Mouse (Mus musculus) MEL (cell line): ENCODE data around the gene Btg1. TPM values are rescaled to one million over a fixed set of nuclear protein-coding genes. Genes with fewer than 3 reads are reported as not detected.

Experiments
- DNase-seq: peaks from one replicate; pipeline ENCODE4 v3.0.0; 2011; ENCODE audit warnings: low read depth, low spot score
- H3K27ac ChIP-seq: 2 replicates; pipeline ENCODE4 v1.5.1; 2012; ENCODE audit warnings: low read depth, mild to moderate bottlenecking, control low read depth, low read length, moderate library complexity; ENCODE audit not compliant: control insufficient read depth
- H3K27me3 ChIP-seq, 2 experiments: fragments of 150-350 bp in 1 of 2; sonication (generic) in 1 of 2; 2 replicates each; pipeline ENCODE4 v1.6.1; 2012; ENCODE audit warnings: low read length in 2 of 2, mild to moderate bottlenecking in 2 of 2, improper control_type of control experiment in 1 of 2, moderate library complexity in 1 of 2; ENCODE audit not compliant: insufficient read depth in 2 of 2, control insufficient read depth in 1 of 2
- H3K36me3 ChIP-seq, 2 experiments: 2 replicates each; pipeline ENCODE4 v1.6.1; 2012 to 2014; ENCODE audit warnings: low read length in 2 of 2, improper control_type of control experiment in 1 of 2, inconsistent platforms in 1 of 2, mild to moderate bottlenecking in 1 of 2; ENCODE audit not compliant: insufficient read depth in 2 of 2, control insufficient read depth in 1 of 2
- H3K4me1 ChIP-seq, 2 experiments: fragments of 150-350 bp in 1 of 2; sonication (generic) in 1 of 2; 2 replicates each; pipeline ENCODE4 v1.6.1; 2012; ENCODE audit warnings: low read length in 2 of 2, improper control_type of control experiment in 1 of 2, mild to moderate bottlenecking in 1 of 2; ENCODE audit not compliant: insufficient read depth in 2 of 2, control insufficient read depth in 1 of 2
- H3K4me3 ChIP-seq, 2 experiments: fragments of 150-350 bp in 1 of 2; sonication (generic) in 1 of 2; 2 replicates each; pipeline ENCODE4 v1.5.1; 2012; ENCODE audit warnings: low read depth in 2 of 2, low read length in 2 of 2, mild to moderate bottlenecking in 2 of 2, moderate library complexity in 2 of 2, control low read depth in 1 of 2, improper control_type of control experiment in 1 of 2; ENCODE audit not compliant: control insufficient read depth in 1 of 2, insufficient read depth in 1 of 2
- H3K79me2 ChIP-seq: 2 replicates; pipeline ENCODE4 v1.6.1; 2012; ENCODE audit warnings: mild to moderate bottlenecking, low read length, moderate library complexity; ENCODE audit not compliant: control insufficient read depth, poor library complexity, insufficient read depth
- H3K9ac ChIP-seq: 2 replicates; pipeline ENCODE4 v1.6.1; 2012; ENCODE audit warnings: low read depth, mild to moderate bottlenecking, control low read depth, low read length, moderate library complexity; ENCODE audit not compliant: control insufficient read depth, poor library complexity, severe bottlenecking
- H3K9me3 ChIP-seq: fragments of 150-350 bp; sonication (generic); replicated peaks from 2 replicates; pipeline ENCODE4 v1.6.1; 2012; ENCODE audit warnings: mild to moderate bottlenecking, low read length, improper control_type of control experiment, moderate library complexity; ENCODE audit not compliant: insufficient read depth
- BHLHE40 ChIP-seq: IDR thresholded peaks from 2 replicates; pipeline ENCODE4 v1.6.1; 2012; ENCODE audit warnings: low read depth, mild to moderate bottlenecking, inconsistent platforms, low read length, improper control_type of control experiment, borderline replicate concordance
- CHD2 ChIP-seq: IDR thresholded peaks from 2 replicates; pipeline ENCODE4 v1.6.1; 2011; ENCODE audit warnings: low read length, improper control_type of control experiment
- CTCF ChIP-seq, 3 experiments: IDR thresholded peaks in 2 of 3; conservative IDR thresholded peaks in 1 of 3; 2 replicates each; pipeline ENCODE4 v1.5.1; 2011 to 2012; ENCODE audit warnings: low read length in 3 of 3, low read depth in 2 of 3, mild to moderate bottlenecking in 2 of 3, improper control_type of control experiment in 1 of 3, inconsistent platforms in 1 of 3, mixed read lengths in 1 of 3, moderate library complexity in 1 of 3; ENCODE audit not compliant: control insufficient read depth in 1 of 3, insufficient read depth in 1 of 3, poor library complexity in 1 of 3, severe bottlenecking in 1 of 3
- E2F4 ChIP-seq: IDR thresholded peaks from 2 replicates; pipeline ENCODE4 v1.6.1; 2011; ENCODE audit warnings: low read depth, low read length, improper control_type of control experiment, borderline replicate concordance
- ELF1 ChIP-seq: IDR thresholded peaks from 2 replicates; pipeline ENCODE4 v1.6.1; 2014; ENCODE audit warnings: low read depth, mild to moderate bottlenecking, inconsistent platforms, low read length, improper control_type of control experiment, moderate library complexity
- GABPA ChIP-seq: IDR thresholded peaks from 2 replicates; pipeline ENCODE4 v1.6.1; 2012; ENCODE audit warnings: low read depth, mild to moderate bottlenecking, inconsistent platforms, low read length, improper control_type of control experiment, moderate library complexity
- HCFC1 ChIP-seq: IDR thresholded peaks from 2 replicates; pipeline ENCODE4 v1.6.1; 2012; ENCODE audit warnings: low read depth, mild to moderate bottlenecking, inconsistent platforms, low read length, improper control_type of control experiment, moderate library complexity
- KAT2A ChIP-seq: conservative IDR thresholded peaks from 2 replicates; pipeline ENCODE4 v1.6.1; 2012; ENCODE audit warnings: low read depth, low read length, improper control_type of control experiment, inconsistent platforms
- MAZ ChIP-seq: IDR thresholded peaks from 2 replicates; pipeline ENCODE4 v1.6.1; 2012; ENCODE audit warnings: low read depth, mild to moderate bottlenecking, inconsistent platforms, low read length, improper control_type of control experiment
- MXI1 ChIP-seq: IDR thresholded peaks from 2 replicates; pipeline ENCODE4 v1.6.1; 2011; ENCODE audit warnings: mild to moderate bottlenecking, low read depth, low read length, improper control_type of control experiment
- MYC ChIP-seq: IDR thresholded peaks from 2 replicates; pipeline ENCODE4 v1.6.1; 2011; ENCODE audit warnings: low read depth, mild to moderate bottlenecking, low read length, improper control_type of control experiment, moderate library complexity
- POLR2A ChIP-seq, 2 experiments: IDR thresholded peaks; 2 replicates each; pipeline ENCODE4 v1.6.1; 2011 to 2012; ENCODE audit warnings: low read length in 2 of 2, mild to moderate bottlenecking in 2 of 2, control low read depth in 1 of 2, improper control_type of control experiment in 1 of 2, low read depth in 1 of 2, moderate library complexity in 1 of 2; ENCODE audit not compliant: control insufficient read depth in 1 of 2, insufficient read depth in 1 of 2, poor library complexity in 1 of 2
- POLR2AphosphoS5 ChIP-seq: IDR thresholded peaks from 2 replicates; pipeline ENCODE4 v1.6.1; 2012; ENCODE audit warnings: low read depth, borderline replicate concordance, mild to moderate bottlenecking, inconsistent platforms, low read length, moderate library complexity, mixed read lengths
- RCOR1 ChIP-seq: IDR thresholded peaks from 2 replicates; pipeline ENCODE4 v1.6.1; 2012; ENCODE audit warnings: low read depth, mild to moderate bottlenecking, inconsistent platforms, low read length, improper control_type of control experiment
- TBP ChIP-seq: IDR thresholded peaks from 2 replicates; pipeline ENCODE4 v1.8.0; 2011; ENCODE audit warnings: low read depth, low read length, improper control_type of control experiment
- TCF12 ChIP-seq: IDR thresholded peaks from 2 replicates; pipeline ENCODE4 v1.6.1; 2014; ENCODE audit warnings: low read depth, mild to moderate bottlenecking, inconsistent platforms, low read length, improper control_type of control experiment, moderate library complexity
- UBTF ChIP-seq: IDR thresholded peaks from 2 replicates; pipeline ENCODE4 v1.6.1; 2012; ENCODE audit warnings: low read depth, mild to moderate bottlenecking, inconsistent platforms, low read length, improper control_type of control experiment, moderate library complexity, borderline replicate concordance; ENCODE audit not compliant: insufficient read depth
- USF1 ChIP-seq: IDR thresholded peaks from 2 replicates; pipeline ENCODE4 v1.6.1; 2014; ENCODE audit warnings: low read depth, mild to moderate bottlenecking, inconsistent platforms, low read length, improper control_type of control experiment, moderate library complexity
- ZC3H11A ChIP-seq: IDR thresholded peaks from 2 replicates; pipeline ENCODE4 v1.6.1; 2012; ENCODE audit warnings: low read depth, mild to moderate bottlenecking, inconsistent platforms, low read length, improper control_type of control experiment
- ZKSCAN1 ChIP-seq: IDR thresholded peaks from 2 replicates; pipeline ENCODE4 v1.6.1; 2012; ENCODE audit warnings: low read depth, mild to moderate bottlenecking, inconsistent platforms, low read length, improper control_type of control experiment, moderate library complexity
- ZMIZ1 ChIP-seq: IDR thresholded peaks from 2 replicates; pipeline ENCODE4 v1.6.1; 2012; ENCODE audit warnings: low read depth, mild to moderate bottlenecking, inconsistent platforms, low read length, improper control_type of control experiment, moderate library complexity
- ZNF384 ChIP-seq: IDR thresholded peaks from 2 replicates; pipeline ENCODE4 v1.6.1; 2012; ENCODE audit warnings: low read depth, mild to moderate bottlenecking, inconsistent platforms, low read length, improper control_type of control experiment
- polyA plus RNA-seq, 2 experiments: library from polyadenylated mRNA; stranded (reverse) in 1 of 2; unstranded in 1 of 2; fragments of >175 nt in 1 of 2; fragments of >200 nt in 1 of 2; gene quantifications; 2 replicates each; pipeline versions ENCODE4 v1.2.1 to v1.2.4; 2012; ENCODE audit warnings: low replicate concordance in 2 of 2, low read depth in 1 of 2; ENCODE audit not compliant: insufficient read length in 2 of 2, insufficient read depth in 1 of 2, missing spikeins in 1 of 2
- total RNA-seq: library from RNA; depleted of rRNA; stranded (reverse); fragments of 300-350 nt; gene quantifications from 2 replicates; pipeline ENCODE4 v1.2.3, GENCODE M21; 2012

The Btg1 gene
- total and polyA plus RNA-seq, 3 experiments = 2.0 to 4.8 TPM; not detected in 1

- H3K9me3 ChIP-seq = no peaks in the 10 kb centered on the region
- H3K4me1 ChIP-seq = no peaks in the 10 kb centered on the region
- no peak overlapping the region for H3K9ac ChIP-seq
- no peaks in the 10 kb centered on the region; a peak in 1 of 4 replicates for H3K27me3 ChIP-seq
- H3K79me2 ChIP-seq = no peaks in the 10 kb centered on the region
- no peaks in the 10 kb centered on the region for H3K36me3 ChIP-seq
- H3K27ac ChIP-seq = no peak overlapping the region
- no peak overlapping the region for H3K4me3 ChIP-seq
- no peak for DNase-seq
- TF ChIP-seq RCOR1 (no peak), UBTF (no peak), MAZ (no peak), ZC3H11A (no peak), KAT2A (no peak), TBP (no peak), ZMIZ1 (no peak)
These were observed 39.4 kb downstream of the Btg1 start for GRCm38 (mm10) chr10:96656176-96656575.

GRCm38 (mm10) chr10:96658906-96659305, 42.1 kb downstream of the Btg1 start:
- Histone ChIP-seq H3K9ac (no peak overlapping the region), H3K27me3 (no peaks in the 10 kb centered on the region; a peak in 1 of 4 replicates), H3K36me3 (no peaks in the 10 kb centered on the region), H3K27ac (no peak overlapping the region), H3K4me3 (no peak overlapping the region), H3K79me2 (no peaks in the 10 kb centered on the region), H3K4me1 (no peaks in the 10 kb centered on the region), H3K9me3 (no peaks in the 10 kb centered on the region)
- no peak for TF ChIP-seq USF1
- no peak for TF ChIP-seq E2F4
- no peak for TF ChIP-seq HCFC1
- TF ChIP-seq ELF1 = no peak
- TF ChIP-seq MYC = no peak
- TF ChIP-seq MXI1 = no peak
- no peak for TF ChIP-seq ZC3H11A
- TF ChIP-seq CHD2 = no peak
- TF ChIP-seq GABPA = no peak
- TF ChIP-seq BHLHE40 = no peak
- TF ChIP-seq UBTF = no peak
- TF ChIP-seq TCF12 = no peak
- TF ChIP-seq ZKSCAN1 = no peak
- no peak for TF ChIP-seq CTCF (IDR thresholded peaks at IDR 0.05 in 2 of 3, conservative IDR thresholded peaks at IDR 0.05 in 1 of 3; ENCODE audit: control insufficient read depth in 1 of 3, insufficient read depth in 1 of 3, low read depth in 2 of 3, low read length in 3 of 3, poor library complexity in 1 of 3, severe bottlenecking in 1 of 3)
- TF ChIP-seq POLR2A (IDR thresholded peaks at IDR 0.05; ENCODE audit: control insufficient read depth in 1 of 2, insufficient read depth in 1 of 2, low read depth in 1 of 2, low read length in 2 of 2, poor library complexity in 1 of 2) = no peak
- no peak for TF ChIP-seq ZNF384
- no peak for TF ChIP-seq TBP
- TF ChIP-seq POLR2AphosphoS5 = no peak
- no peak for TF ChIP-seq RCOR1
- no peak for DNase-seq
